Mouse (Mus musculus) NIH3T3 (cell line): ENCODE measurements around the gene Cacnb3.
"Not testable (repeated sequence)": the region's sequence is repeated elsewhere in the genome, so short reads cannot be mapped to it uniquely, and the experiment has no call there.

ENCODE experiments used
- DNase-seq: peaks from one replicate; pipeline ENCODE4 v3.0.0-alpha.2; 2012; ENCODE audit warnings: low read depth

Gene Cacnb3

GRCm38 (mm10) chr15:98630540-98630939 lies at the start of gene Cacnb3:
TSS of gene Cacnb3 (plus strand) at chr15:98630840.
- no peak for DNase-seq

- peak; percentile 45 for DNase-seq
Observed at GRCm38 (mm10) chr15:98582410-98582809, 48.2 kb upstream of the Cacnb3 start.

GRCm38 (mm10) chr15:98582996-98583395 lies 47.6 kb upstream of the Cacnb3 start:
- DNase-seq: peak; percentile 80

- DNase-seq: no peak
Observed at GRCm38 (mm10) chr15:98585421-98585820, 45.2 kb upstream of the Cacnb3 start.

- not testable (repeated sequence) for DNase-seq
Observed at GRCm38 (mm10) chr15:98586141-98586540, 44.5 kb upstream of the Cacnb3 start.

- DNase-seq: no peak
Observed at GRCm38 (mm10) chr15:98587751-98588150, 42.9 kb upstream of the Cacnb3 start.

GRCm38 (mm10) chr15:98589640-98590336 lies 40.9 kb upstream of the Cacnb3 start:
- DNase-seq: no peak

- no peak for DNase-seq
Observed at GRCm38 (mm10) chr15:98591396-98591795, 39.2 kb upstream of the Cacnb3 start.

- no peak for DNase-seq
Observed at GRCm38 (mm10) chr15:98594193-98594592, 36.4 kb upstream of the Cacnb3 start.

- DNase-seq: peak; percentile 65
Observed at GRCm38 (mm10) chr15:98595049-98595448, 35.6 kb upstream of the Cacnb3 start.

- no peak for DNase-seq
Observed at GRCm38 (mm10) chr15:98596609-98597008, 34.0 kb upstream of the Cacnb3 start.

- DNase-seq: no peak
Observed at GRCm38 (mm10) chr15:98600036-98600709, 30.5 kb upstream of the Cacnb3 start.

GRCm38 (mm10) chr15:98601832-98602190 lies 28.8 kb upstream of the Cacnb3 start:
- peak; percentile 38 for DNase-seq

GRCm38 (mm10) chr15:98602191-98602881 lies 28.3 kb upstream of the Cacnb3 start:
- peak; percentile 93 for DNase-seq

GRCm38 (mm10) chr15:98602921-98603458 lies 27.6 kb upstream of the Cacnb3 start:
- peak; percentile 76 for DNase-seq

- DNase-seq: no peak
Observed at GRCm38 (mm10) chr15:98604041-98604575, 26.5 kb upstream of the Cacnb3 start.

- no peak for DNase-seq
Observed at GRCm38 (mm10) chr15:98606051-98606536, 24.5 kb upstream of the Cacnb3 start.

- no peak for DNase-seq
Observed at GRCm38 (mm10) chr15:98606739-98607138, 23.9 kb upstream of the Cacnb3 start.

- DNase-seq: peak; percentile 75
Observed at GRCm38 (mm10) chr15:98607557-98607956, 23.1 kb upstream of the Cacnb3 start.

GRCm38 (mm10) chr15:98608058-98608783 lies 22.4 kb upstream of the Cacnb3 start:
- DNase-seq: peak; percentile 46

GRCm38 (mm10) chr15:98608784-98609250 lies 21.8 kb upstream of the Cacnb3 start:
- DNase-seq: peak; percentile 52
